Mouse (Mus musculus) MEL (cell line): ENCODE measurements around the gene Rabgap1l. TPM values are rescaled to one million over a fixed set of nuclear protein-coding genes. Genes with fewer than 3 reads are reported as not detected.
A peak's percentile ranks its signal among the peaks of the same experiment; 100 is the strongest.

ENCODE experiments used
- DNase-seq: peaks from one replicate; pipeline ENCODE4 v3.0.0; 2011; ENCODE audit warnings: low read depth, low spot score
- H3K27ac ChIP-seq: 2 replicates; pipeline ENCODE4 v1.5.1; 2012; ENCODE audit warnings: low read depth, mild to moderate bottlenecking, control low read depth, low read length, moderate library complexity; ENCODE audit not compliant: control insufficient read depth
- H3K27me3 ChIP-seq, 2 experiments: fragments of 150-350 bp in 1 of 2; sonication (generic) in 1 of 2; 2 replicates each; pipeline ENCODE4 v1.6.1; 2012; ENCODE audit warnings: low read length in 2 of 2, mild to moderate bottlenecking in 2 of 2, improper control_type of control experiment in 1 of 2, moderate library complexity in 1 of 2; ENCODE audit not compliant: insufficient read depth in 2 of 2, control insufficient read depth in 1 of 2
- H3K36me3 ChIP-seq, 2 experiments: 2 replicates each; pipeline ENCODE4 v1.6.1; 2012 to 2014; ENCODE audit warnings: low read length in 2 of 2, improper control_type of control experiment in 1 of 2, inconsistent platforms in 1 of 2, mild to moderate bottlenecking in 1 of 2; ENCODE audit not compliant: insufficient read depth in 2 of 2, control insufficient read depth in 1 of 2
- H3K4me1 ChIP-seq, 2 experiments: fragments of 150-350 bp in 1 of 2; sonication (generic) in 1 of 2; 2 replicates each; pipeline ENCODE4 v1.6.1; 2012; ENCODE audit warnings: low read length in 2 of 2, improper control_type of control experiment in 1 of 2, mild to moderate bottlenecking in 1 of 2; ENCODE audit not compliant: insufficient read depth in 2 of 2, control insufficient read depth in 1 of 2
- H3K4me3 ChIP-seq, 2 experiments: fragments of 150-350 bp in 1 of 2; sonication (generic) in 1 of 2; 2 replicates each; pipeline ENCODE4 v1.5.1; 2012; ENCODE audit warnings: low read depth in 2 of 2, low read length in 2 of 2, mild to moderate bottlenecking in 2 of 2, moderate library complexity in 2 of 2, control low read depth in 1 of 2, improper control_type of control experiment in 1 of 2; ENCODE audit not compliant: control insufficient read depth in 1 of 2, insufficient read depth in 1 of 2
- H3K79me2 ChIP-seq: 2 replicates; pipeline ENCODE4 v1.6.1; 2012; ENCODE audit warnings: mild to moderate bottlenecking, low read length, moderate library complexity; ENCODE audit not compliant: control insufficient read depth, poor library complexity, insufficient read depth
- H3K9ac ChIP-seq: 2 replicates; pipeline ENCODE4 v1.6.1; 2012; ENCODE audit warnings: low read depth, mild to moderate bottlenecking, control low read depth, low read length, moderate library complexity; ENCODE audit not compliant: control insufficient read depth, poor library complexity, severe bottlenecking
- H3K9me3 ChIP-seq: fragments of 150-350 bp; sonication (generic); replicated peaks from 2 replicates; pipeline ENCODE4 v1.6.1; 2012; ENCODE audit warnings: mild to moderate bottlenecking, low read length, improper control_type of control experiment, moderate library complexity; ENCODE audit not compliant: insufficient read depth
- CHD2 ChIP-seq: IDR thresholded peaks from 2 replicates; pipeline ENCODE4 v1.6.1; 2011; ENCODE audit warnings: low read length, improper control_type of control experiment
- E2F4 ChIP-seq: IDR thresholded peaks from 2 replicates; pipeline ENCODE4 v1.6.1; 2011; ENCODE audit warnings: low read depth, low read length, improper control_type of control experiment, borderline replicate concordance
- ELF1 ChIP-seq: IDR thresholded peaks from 2 replicates; pipeline ENCODE4 v1.6.1; 2014; ENCODE audit warnings: low read depth, mild to moderate bottlenecking, inconsistent platforms, low read length, improper control_type of control experiment, moderate library complexity
- ETS1 ChIP-seq: IDR thresholded peaks from 2 replicates; pipeline ENCODE4 v1.6.1; 2012; ENCODE audit warnings: low read depth, mild to moderate bottlenecking, inconsistent platforms, low read length, improper control_type of control experiment, moderate library complexity
- GABPA ChIP-seq: IDR thresholded peaks from 2 replicates; pipeline ENCODE4 v1.6.1; 2012; ENCODE audit warnings: low read depth, mild to moderate bottlenecking, inconsistent platforms, low read length, improper control_type of control experiment, moderate library complexity
- JUND ChIP-seq: IDR thresholded peaks from 2 replicates; pipeline ENCODE4 v1.6.1; 2011; ENCODE audit warnings: low read depth, mild to moderate bottlenecking, improper control_type of control experiment, low read length
- MAFK ChIP-seq: IDR thresholded peaks from 2 replicates; pipeline ENCODE4 v1.6.1; 2011; ENCODE audit warnings: low read depth, mild to moderate bottlenecking, low read length, improper control_type of control experiment, borderline replicate concordance
- MAZ ChIP-seq: IDR thresholded peaks from 2 replicates; pipeline ENCODE4 v1.6.1; 2012; ENCODE audit warnings: low read depth, mild to moderate bottlenecking, inconsistent platforms, low read length, improper control_type of control experiment
- MXI1 ChIP-seq: IDR thresholded peaks from 2 replicates; pipeline ENCODE4 v1.6.1; 2011; ENCODE audit warnings: mild to moderate bottlenecking, low read depth, low read length, improper control_type of control experiment
- MYC ChIP-seq: IDR thresholded peaks from 2 replicates; pipeline ENCODE4 v1.6.1; 2011; ENCODE audit warnings: low read depth, mild to moderate bottlenecking, low read length, improper control_type of control experiment, moderate library complexity
- NELFE ChIP-seq: IDR thresholded peaks from 2 replicates; pipeline ENCODE4 v1.6.1; 2011; ENCODE audit warnings: low read depth, low read length, improper control_type of control experiment
- POLR2A ChIP-seq, 2 experiments: IDR thresholded peaks; 2 replicates each; pipeline ENCODE4 v1.6.1; 2011 to 2012; ENCODE audit warnings: low read length in 2 of 2, mild to moderate bottlenecking in 2 of 2, control low read depth in 1 of 2, improper control_type of control experiment in 1 of 2, low read depth in 1 of 2, moderate library complexity in 1 of 2; ENCODE audit not compliant: control insufficient read depth in 1 of 2, insufficient read depth in 1 of 2, poor library complexity in 1 of 2
- POLR2AphosphoS5 ChIP-seq: IDR thresholded peaks from 2 replicates; pipeline ENCODE4 v1.6.1; 2012; ENCODE audit warnings: low read depth, borderline replicate concordance, mild to moderate bottlenecking, inconsistent platforms, low read length, moderate library complexity, mixed read lengths
- RCOR1 ChIP-seq: IDR thresholded peaks from 2 replicates; pipeline ENCODE4 v1.6.1; 2012; ENCODE audit warnings: low read depth, mild to moderate bottlenecking, inconsistent platforms, low read length, improper control_type of control experiment
- UBTF ChIP-seq: IDR thresholded peaks from 2 replicates; pipeline ENCODE4 v1.6.1; 2012; ENCODE audit warnings: low read depth, mild to moderate bottlenecking, inconsistent platforms, low read length, improper control_type of control experiment, moderate library complexity, borderline replicate concordance; ENCODE audit not compliant: insufficient read depth
- USF2 ChIP-seq, 2 experiments: IDR thresholded peaks; 2 replicates each; pipeline ENCODE4 v1.6.1; 2011 to 2012; ENCODE audit warnings: improper control_type of control experiment in 2 of 2, low read length in 2 of 2, borderline replicate concordance in 1 of 2, inconsistent platforms in 1 of 2, low read depth in 1 of 2, mild to moderate bottlenecking in 1 of 2; ENCODE audit not compliant: insufficient read depth in 1 of 2
- ZNF384 ChIP-seq: IDR thresholded peaks from 2 replicates; pipeline ENCODE4 v1.6.1; 2012; ENCODE audit warnings: low read depth, mild to moderate bottlenecking, inconsistent platforms, low read length, improper control_type of control experiment
- polyA plus RNA-seq, 2 experiments: library from polyadenylated mRNA; stranded (reverse) in 1 of 2; unstranded in 1 of 2; fragments of >175 nt in 1 of 2; fragments of >200 nt in 1 of 2; gene quantifications; 2 replicates each; pipeline versions ENCODE4 v1.2.1 to v1.2.4; 2012; ENCODE audit warnings: low replicate concordance in 2 of 2, low read depth in 1 of 2; ENCODE audit not compliant: insufficient read length in 2 of 2, insufficient read depth in 1 of 2, missing spikeins in 1 of 2
- total RNA-seq: library from RNA; depleted of rRNA; stranded (reverse); fragments of 300-350 nt; gene quantifications from 2 replicates; pipeline ENCODE4 v1.2.3, GENCODE M21; 2012

The Rabgap1l gene
- total and polyA plus RNA-seq, 3 experiments, result 24.1 to 26.2 TPM; not detected in 1

DNA sequence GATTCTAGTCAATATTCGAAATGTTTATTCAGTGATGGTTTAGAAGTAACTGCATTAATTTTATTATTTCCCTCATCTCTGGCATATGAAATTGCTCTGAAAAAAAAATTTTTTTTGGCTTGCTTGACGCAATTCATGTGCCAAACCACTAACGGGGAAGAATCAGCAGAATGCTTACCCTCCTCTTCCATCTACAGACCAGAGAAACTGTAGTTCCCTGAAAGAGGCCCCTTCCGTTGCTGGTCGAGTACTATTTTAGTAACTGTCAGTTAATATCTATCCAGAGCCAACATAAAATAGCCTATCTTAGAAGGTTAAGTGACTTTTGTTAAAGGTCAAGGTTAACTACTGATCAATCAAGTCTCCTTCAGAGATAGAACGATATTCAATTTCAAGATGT lies 491.9 kb downstream of the Rabgap1l start (continued):
- TF ChIP-seq ELF1 (peak; percentile 43; the same call in 1 of the 2 replicates), USF2 (IDR thresholded peaks at IDR 0.05; ENCODE audit: borderline replicate concordance in 1 of 2, insufficient read depth in 1 of 2, low read depth in 1 of 2, low read length in 2 of 2) (no peak), MYC (peak; percentile 43; the same call in 1 of the 2 replicates), ZNF384 (peak; percentile 94), POLR2A (IDR thresholded peaks at IDR 0.05; ENCODE audit: control insufficient read depth in 1 of 2, insufficient read depth in 1 of 2, low read depth in 1 of 2, low read length in 2 of 2, poor library complexity in 1 of 2) (no peak), E2F4 (no peak)

DNA sequence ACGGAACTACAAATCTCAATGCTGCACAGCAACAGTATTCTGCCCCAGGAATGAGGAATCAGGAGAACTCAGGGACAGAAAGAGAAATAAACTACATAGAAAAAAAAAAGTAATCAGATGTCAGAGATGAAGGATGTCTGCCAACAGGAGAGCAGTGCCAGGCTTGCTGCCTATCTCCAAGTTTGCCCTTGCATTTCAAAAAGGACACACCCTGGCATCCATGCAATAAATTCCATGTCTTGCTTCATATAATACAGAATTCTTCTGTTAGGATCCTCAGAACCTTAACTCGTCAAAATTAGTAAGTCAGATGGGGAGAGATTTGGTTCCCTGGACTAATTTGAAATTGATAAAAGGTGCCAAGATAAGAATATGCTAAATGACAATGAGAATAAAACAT lies 492.3 kb downstream of the Rabgap1l start:
- Histone ChIP-seq H3K4me1 (peaks cover 41 to 45% of the 10 kb centered on the region in 2 experiments), H3K9ac (peak overlapping the region; percentile 64; the same call in 1 of the 2 replicates), H3K4me3 (peak overlapping the region in 1 of 2 experiments; percentile 25; a peak in 2 of 4 replicates), H3K27ac (peak overlapping the region; percentile 91), H3K36me3 (peaks cover 0 to 68% of the 10 kb centered on the region in 2 experiments; a peak in 2 of 4 replicates), H3K9me3 (no peaks in the 10 kb centered on the region), H3K27me3 (no peaks in the 10 kb centered on the region), H3K79me2 (peaks cover 7% of the 10 kb centered on the region)
- peak; percentile 51 for DNase-seq
- TF ChIP-seq MXI1 (no peak), ETS1 (peak; percentile 16; the same call in 1 of the 2 replicates)

DNA sequence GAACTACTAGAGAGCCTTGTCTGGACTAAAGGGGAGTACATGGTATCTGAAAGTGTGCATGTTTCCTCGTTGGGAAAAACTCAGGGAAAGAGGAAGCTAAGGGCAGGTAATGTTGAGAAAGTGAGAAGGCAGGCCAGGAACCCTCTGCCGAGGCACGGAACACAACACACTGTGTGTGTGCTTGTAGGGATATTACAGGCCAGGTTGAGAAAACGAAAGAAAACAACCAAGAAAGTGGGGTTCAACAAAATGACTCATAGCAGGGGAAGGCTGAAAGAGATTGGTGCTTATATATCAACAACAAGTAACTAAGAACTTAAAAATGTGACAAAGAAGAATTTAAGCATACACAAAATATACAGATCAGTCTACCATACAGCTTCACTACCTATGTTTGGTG lies 493.0 kb downstream of the Rabgap1l start:
- Histone ChIP-seq H3K36me3 (peaks cover 0 to 70% of the 10 kb centered on the region in 2 experiments; a peak in 2 of 4 replicates), H3K9ac (peak overlapping the region; percentile 64), H3K79me2 (peaks cover 5% of the 10 kb centered on the region)

More for the DNA sequence above, 493.0 kb downstream of the Rabgap1l start:
- no peaks in the 10 kb centered on the region for H3K27me3 ChIP-seq
- peak overlapping the region; percentile 40 to 47 for H3K4me3 ChIP-seq
- no peaks in the 10 kb centered on the region for H3K9me3 ChIP-seq
- peak overlapping the region; percentile 91 for H3K27ac ChIP-seq
- DNase-seq, result peak; percentile 48
- no peak for TF ChIP-seq NELFE
- no peak for TF ChIP-seq RCOR1
- no peak for TF ChIP-seq USF2 (IDR thresholded peaks at IDR 0.05; ENCODE audit: borderline replicate concordance in 1 of 2, insufficient read depth in 1 of 2, low read depth in 1 of 2, low read length in 2 of 2)
- TF ChIP-seq POLR2AphosphoS5, result no peak
- no peak for TF ChIP-seq MAZ
- TF ChIP-seq MYC, result no peak
- no peak for TF ChIP-seq JUND
- no peak for TF ChIP-seq UBTF
- TF ChIP-seq GABPA, result no peak
- TF ChIP-seq CHD2, result no peak
- TF ChIP-seq ELF1, result no peak
- no peak for TF ChIP-seq MAFK
- H3K4me1 ChIP-seq, result peaks cover 42 to 46% of the 10 kb centered on the region in 2 experiments
